Mouse (Mus musculus) R1 (cell line): ENCODE measurements at regions not wholly inside any gene's neighbourhood (a gene's known extent, or its start where the extent isn't known, plus 50 kb on each side); places are given as distances from the start of the nearest gene placed in this dataset.

Experiments
- DNase-seq: peaks from one replicate; pipeline ENCODE4 v3.0.0-alpha.2; 2018; ENCODE audit warnings: low read depth, low spot score

DNA sequence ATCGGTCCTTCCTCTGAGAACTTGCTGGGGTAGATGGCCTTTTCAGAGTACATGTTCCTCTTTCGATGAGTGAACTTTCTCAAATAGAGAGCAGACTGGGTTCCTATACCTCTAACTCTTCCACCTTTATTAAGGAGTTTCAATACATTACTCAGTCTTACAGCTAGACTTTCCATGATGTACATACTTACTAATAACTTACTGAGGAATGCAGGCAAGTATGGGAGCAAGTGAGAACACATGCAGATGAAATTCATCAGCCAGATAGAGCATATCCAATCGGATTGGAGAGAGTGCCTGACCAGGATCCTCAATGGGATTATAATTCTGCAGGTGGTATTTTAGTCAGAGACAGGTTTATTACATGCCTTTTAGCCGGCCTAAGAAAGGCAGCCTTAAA lies 292.2 kb upstream of the Large1 start:
- DNase-seq = no peak

DNA sequence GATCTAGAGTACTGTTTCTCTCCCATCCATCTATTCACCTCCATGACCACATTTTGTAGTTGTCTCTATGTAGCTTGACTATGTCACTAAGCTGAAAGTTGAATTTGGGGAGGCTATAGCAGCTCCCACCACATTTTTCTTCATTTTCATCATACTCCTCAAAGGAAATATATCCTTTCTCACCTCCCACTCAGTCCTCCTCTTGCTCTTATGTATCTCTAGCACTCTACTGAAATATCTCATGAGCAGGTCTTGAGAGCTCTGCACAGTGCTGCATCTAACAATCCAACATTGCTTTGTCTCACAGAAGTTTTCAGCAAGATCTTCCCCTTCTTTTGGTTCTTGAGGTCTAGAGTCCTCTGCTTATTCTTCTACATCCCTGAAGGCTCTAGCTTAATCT lies 273.5 kb upstream of the Large1 start:
- no peak for DNase-seq

DNA sequence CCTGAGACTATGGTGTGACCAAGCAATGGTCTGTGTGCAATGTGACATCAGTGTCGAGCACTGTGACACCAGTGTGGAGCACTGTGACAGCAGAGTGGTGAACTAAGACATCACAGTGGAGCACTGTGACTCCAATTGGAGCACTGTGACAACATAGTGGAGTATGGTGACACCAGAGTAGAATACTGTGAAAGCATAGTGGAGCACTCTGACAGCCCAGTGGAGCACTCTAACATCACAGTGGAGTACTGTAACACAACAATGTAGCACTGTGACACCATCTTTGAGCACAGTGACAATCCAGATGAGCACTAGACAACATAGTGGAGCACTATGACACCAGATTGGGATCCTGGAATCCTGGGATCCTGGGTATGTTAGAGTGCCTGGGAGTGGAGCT lies 265.6 kb upstream of the Large1 start:
- peak; percentile 47 for DNase-seq

DNA sequence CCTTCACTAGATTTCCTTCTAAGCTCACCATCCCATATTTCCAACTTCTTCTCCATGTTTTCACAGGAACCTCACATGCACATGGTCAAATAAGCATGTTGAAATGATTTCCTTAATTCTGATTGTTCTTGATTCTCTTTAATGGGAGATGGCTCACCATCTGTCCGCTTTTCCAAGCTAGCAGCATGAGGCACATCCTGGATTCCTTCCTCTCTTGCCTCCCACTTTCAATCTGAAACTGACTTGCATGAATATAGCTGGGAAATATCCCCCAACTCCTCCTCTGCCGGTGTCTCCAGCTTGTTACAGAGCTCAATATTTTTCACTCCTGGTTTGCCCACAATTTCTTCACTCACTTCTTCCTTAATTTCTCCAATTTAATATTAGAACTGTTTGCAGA lies 261.3 kb upstream of the Large1 start:
- no peak for DNase-seq

DNA sequence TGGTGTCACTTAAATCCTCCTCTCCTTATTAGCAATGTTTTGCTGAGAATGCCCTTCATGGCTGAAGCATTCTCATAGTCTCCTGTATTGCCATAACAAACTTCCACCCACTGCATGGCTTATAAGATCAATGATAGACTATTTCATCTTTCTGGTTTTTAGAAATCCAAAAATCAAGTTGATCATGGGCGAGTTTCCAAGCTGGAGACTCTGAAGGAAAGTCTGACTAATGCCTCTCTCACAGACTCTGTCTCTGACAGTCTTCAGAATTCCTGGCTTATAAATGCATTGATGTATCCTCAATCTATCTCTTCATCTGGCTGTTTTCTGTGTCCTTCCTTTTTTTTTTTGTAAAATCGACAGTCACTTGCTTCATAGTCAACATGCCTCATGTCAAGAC lies 260.8 kb upstream of the Large1 start:
- DNase-seq = no peak

DNA sequence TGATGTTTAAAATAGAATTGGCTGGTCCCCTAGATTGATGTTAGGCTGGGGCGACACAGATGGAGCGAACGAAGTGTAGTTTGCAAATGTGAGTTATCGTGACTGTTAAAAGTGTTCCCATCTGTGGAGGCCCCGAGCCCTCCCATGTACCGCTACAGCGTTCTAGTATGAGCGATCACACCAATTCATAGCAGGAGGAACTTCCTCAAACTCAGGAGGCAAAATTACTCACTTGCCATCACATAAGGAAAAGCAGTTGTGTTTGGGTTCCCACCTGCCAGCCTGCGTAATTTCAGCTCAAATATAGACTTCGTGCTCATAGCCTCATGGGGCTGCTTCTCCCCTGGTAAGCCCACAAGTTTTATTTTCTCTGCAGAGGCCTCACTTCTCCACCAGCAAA lies 258.2 kb upstream of the Large1 start:
- DNase-seq = no peak

DNA sequence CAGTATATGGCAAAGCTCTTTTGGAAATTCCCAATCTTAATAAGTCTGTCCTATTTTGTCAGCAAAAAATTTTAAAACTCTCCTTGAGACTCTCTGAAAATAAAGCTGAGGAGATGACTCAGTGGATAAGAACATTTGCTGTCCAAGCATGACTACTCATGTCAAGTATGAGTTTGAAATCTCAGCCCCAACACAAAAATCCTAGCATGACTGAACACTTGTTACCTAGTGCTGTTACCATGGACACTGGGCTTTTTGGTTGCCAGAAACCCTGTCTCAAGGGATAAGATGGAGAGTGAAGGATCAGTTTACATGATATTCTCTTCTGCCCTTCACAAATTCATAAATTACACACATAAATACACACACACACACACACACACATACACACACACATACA lies 217.3 kb upstream of the Large1 start:
- no peak for DNase-seq

DNA sequence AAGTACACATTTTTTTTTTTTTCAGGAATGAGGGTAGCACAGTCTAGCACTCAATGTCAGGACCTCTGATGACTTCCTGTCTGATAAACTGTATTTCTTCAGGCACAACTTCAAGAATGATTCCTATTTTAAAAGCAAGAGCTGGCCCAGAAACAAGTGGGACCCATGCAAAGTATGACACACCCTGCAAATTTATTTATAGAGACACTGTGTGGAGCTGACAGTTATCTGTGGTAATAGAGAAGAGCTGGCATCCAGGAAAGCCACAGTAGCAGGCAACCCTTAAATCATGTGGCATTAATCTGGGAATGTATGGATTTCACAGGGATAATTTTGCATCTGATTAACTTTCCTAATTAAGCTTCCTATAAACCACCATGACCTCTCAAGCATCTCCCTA lies 216.6 kb upstream of the Large1 start:
- DNase-seq = no peak
